Comparison of ENCODE assay signal across 7 mouse cellular contexts in genomic region chr7:102266021-102266400, GRCm38 (mm10). TPM values are rescaled to one million over a fixed set of nuclear protein-coding genes. Genes with fewer than 3 reads are reported as not detected.
DNase-seq lines count a peak whose midpoint lies in the region; ATAC-seq and TF ChIP-seq lines count a peak whose summit lies in the region.
"Not testable (repeated sequence)": the region's sequence is repeated elsewhere in the genome, so short reads cannot be mapped to it uniquely, and the experiment has no call there.

No protein-coding gene starts in this region.

- peak overlapping the region; percentile 82 for H3K4me2 ChIP-seq in liver, embryonic 14.5 days (ENCODE audit: low read depth)

- not testable (repeated sequence) for ATAC-seq in liver, embryonic 14.5 days (ENCODE audit: insufficient read depth)

- not testable (repeated sequence) for H3K4me3 ChIP-seq in gastrocnemius, adult 2 months; macrophage (ENCODE audit: inconsistent target); small intestine, adult 2 months (ENCODE audit: low read depth, low read length)
- H3K4me3 ChIP-seq in liver, embryonic 14.5 days (ENCODE audit: insufficient read depth in 1 of 2, low read depth in 2 of 2, low read length in 2 of 2), result peak overlapping the region in 1 of 2 experiments; percentile 96; a peak in 2 of 4 replicates

- TF ChIP-seq EP300 in liver, embryonic 14.5 days (IDR thresholded peaks at IDR 0.05; ENCODE audit: low read depth), result not testable (repeated sequence)

- not testable (repeated sequence) for TF ChIP-seq POLR2A in small intestine, adult 2 months (IDR thresholded peaks at IDR 0.05; ENCODE audit: low read depth, low read length)

- peak overlapping the region; percentile 99 for H3K27ac ChIP-seq in gastrocnemius, adult 2 months
- peak overlapping the region; percentile 91 for H3K27ac ChIP-seq in liver, embryonic 14.5 days
- peak overlapping the region; percentile 83 for H3K27ac ChIP-seq in macrophage
- peak overlapping the region; percentile 41 for H3K27ac ChIP-seq in small intestine, adult 2 months (ENCODE audit: insufficient read depth, low read depth, low read length)

- peaks cover 30% of the 10 kb centered on the region; the same call in 1 of the 2 replicates for H3K79me2 ChIP-seq in macrophage (ENCODE audit: inconsistent target)

- not testable (repeated sequence) for TF ChIP-seq CTCF in gastrocnemius, adult 2 months (IDR thresholded peaks at IDR 0.05); liver, embryonic 14.5 days (IDR thresholded peaks at IDR 0.05; ENCODE audit: low read depth); small intestine, adult 2 months (IDR thresholded peaks at IDR 0.05; ENCODE audit: extremely low read depth, insufficient read length, insufficient replicate concordance, low read depth, low read length)

- intact Hi-C loops in gastrocnemius, adult 2 months (cut with DNase I), result loop anchor here (5.0 kb wide), 1 partner anchor 101 kb away; no protein-coding TSS in a partner anchor

- H3K9ac ChIP-seq in liver, embryonic 14.5 days (replicated peaks), result peak overlapping the region; percentile 95

- WGBS in liver, embryonic 14.5 days (ENCODE audit: insufficient replicate concordance), result 51% methylated on average over 10 of the region's 10 CpGs
- WGBS in macrophage (ENCODE audit: missing documents), result 81% methylated on average over 8 of the region's 10 CpGs
- WGBS in small intestine, adult 2 months, result 87% methylated on average over 10 of the region's 10 CpGs

- not testable (repeated sequence) for H3K9me3 ChIP-seq in liver, embryonic 14.5 days (ENCODE audit: control insufficient read depth, low read length)

- H3K4me1 ChIP-seq in liver, embryonic 14.5 days (replicated peaks; ENCODE audit: control insufficient read depth in 2 of 2, insufficient read depth in 2 of 2, low read length in 1 of 2), result peaks cover 30 to 32% of the 10 kb centered on the region in 2 experiments
- H3K4me1 ChIP-seq in small intestine, adult 2 months (ENCODE audit: control insufficient read depth, insufficient read depth, insufficient read length, low read length), result not testable (repeated sequence)

- H3K36me3 ChIP-seq in liver, embryonic 14.5 days (replicated peaks; ENCODE audit: control insufficient read depth, insufficient read depth, low read depth); macrophage (ENCODE audit: inconsistent target); small intestine, adult 2 months (ENCODE audit: control insufficient read depth, insufficient read depth, low read length): not testable (repeated sequence)

- peak; percentile 52 to 53 for DNase-seq in B cell, adult 2 months
- peak; percentile 66 for DNase-seq in T-cell, adult 2 months (ENCODE audit: low spot score)
- DNase-seq in gastrocnemius, adult 2 months; liver, embryonic 14.5 days (ENCODE audit: low read depth in 3 of 3, low spot score in 3 of 3): not testable (repeated sequence)
- DNase-seq in thymus, postnatal 25 days, result peak; percentile 48

- not testable (repeated sequence) for H3K27me3 ChIP-seq in liver, embryonic 14.5 days (ENCODE audit: control insufficient read depth, insufficient read depth, low read length); small intestine, adult 2 months (ENCODE audit: control insufficient read depth, insufficient read depth, low read length)

RNA-seq across cellular contexts. Expression of gene Stim1, which starts 1.6 kb away (rescaled TPM):
- total RNA-seq in gastrocnemius, adult 2 months (2021), result 100 to 1,000 TPM; 156 to 196 TPM
- 6.9 and 7.9 TPM in 2 replicates for polyA plus RNA-seq in liver, embryonic 14.5 days (2012; rRNA removed)
- 9.3 and 11.2 TPM in 2 replicates for polyA plus RNA-seq in liver, embryonic 14.5 days (2014; fragmentation: Nextera tagmentation; extraction: Ambion mirVana)
- 10 to 100 TPM; 16.3 to 80.2 (median 56.7) TPM for total RNA-seq in macrophage (2018; cell fraction: chromatin; rRNA removed)
- 10 to 100 TPM; 27.4 to 46.5 (median 37.8) TPM for total RNA-seq in macrophage (2018; cell fraction: cytosol; rRNA removed)
- total RNA-seq in macrophage (2018; cell fraction: nucleus; rRNA removed), result 10 to 100 TPM; 29.1 to 75.2 (median 49.1) TPM
- 32.9 to 38.1 TPM (median 35.0 TPM) in 3 replicates for polyA plus RNA-seq in macrophage (2018)
- polyA plus RNA-seq in small intestine, adult 2 months (2012; rRNA removed), result 20.7 and 21.6 TPM in 2 replicates

RNA-seq across cellular contexts. Expression of gene Rhog, which starts 10.2 kb away (rescaled TPM):
- total RNA-seq in gastrocnemius, adult 2 months (2021), result 10 to 100 TPM; 14.7 to 17.0 TPM
- polyA plus RNA-seq in liver, embryonic 14.5 days (2012; rRNA removed), result 31.4 and 35.9 TPM in 2 replicates
- 53.4 and 55.6 TPM in 2 replicates for polyA plus RNA-seq in liver, embryonic 14.5 days (2014; fragmentation: Nextera tagmentation; extraction: Ambion mirVana)
- 10 to 100 TPM; 25.0 to 98.8 (median 68.0) TPM for total RNA-seq in macrophage (2018; cell fraction: chromatin; rRNA removed)
- total RNA-seq in macrophage (2018; cell fraction: cytosol; rRNA removed), result 100 to 1,000 TPM; 340 to 655 (median 502) TPM
- total RNA-seq in macrophage (2018; cell fraction: nucleus; rRNA removed), result 100 to 1,000 TPM; 107 to 292 (median 177) TPM
- 307 to 396 TPM (median 393 TPM) in 3 replicates for polyA plus RNA-seq in macrophage (2018)
- polyA plus RNA-seq in small intestine, adult 2 months (2012; rRNA removed), result 74.5 and 165 TPM in 2 replicates

RNA-seq across cellular contexts. Expression of gene Pgap2, which starts 56.0 kb away (rescaled TPM):
- total RNA-seq in gastrocnemius, adult 2 months (2021), result 10 to 100 TPM; 27.2 to 29.4 TPM
- 14.5 and 15.4 TPM in 2 replicates for polyA plus RNA-seq in liver, embryonic 14.5 days (2012; rRNA removed)
- 18.0 and 20.2 TPM in 2 replicates for polyA plus RNA-seq in liver, embryonic 14.5 days (2014; fragmentation: Nextera tagmentation; extraction: Ambion mirVana)
- 100 to 1,000 TPM in 12 of 26 experiments, 10 to 100 TPM in 14; 35.0 to 252 (median 88.7) TPM for total RNA-seq in macrophage (2018; cell fraction: chromatin; rRNA removed)
- 100 to 1,000 TPM in 13 of 26 experiments, 10 to 100 TPM in 13; 48.3 to 295 (median 135) TPM for total RNA-seq in macrophage (2018; cell fraction: cytosol; rRNA removed)
- total RNA-seq in macrophage (2018; cell fraction: nucleus; rRNA removed), result 100 to 1,000 TPM in 15 of 26 experiments, 10 to 100 TPM in 11; 32.0 to 256 (median 136) TPM
- 35.9 to 98.6 TPM (median 72.6 TPM) in 3 replicates for polyA plus RNA-seq in macrophage (2018)
- polyA plus RNA-seq in small intestine, adult 2 months (2012; rRNA removed), result 49.6 and 58.0 TPM in 2 replicates

RNA-seq across cellular contexts. Expression of gene Nup98, which starts 56.0 kb away (rescaled TPM):
- 10 to 100 TPM; 27.0 to 28.0 TPM for total RNA-seq in gastrocnemius, adult 2 months (2021)
- polyA plus RNA-seq in liver, embryonic 14.5 days (2012; rRNA removed), result 7.0 and 8.8 TPM in 2 replicates
- 16.3 and 17.4 TPM in 2 replicates for polyA plus RNA-seq in liver, embryonic 14.5 days (2014; fragmentation: Nextera tagmentation; extraction: Ambion mirVana)
- total RNA-seq in macrophage (2018; cell fraction: chromatin; rRNA removed), result 100 to 1,000 TPM; 148 to 312 (median 209) TPM
- total RNA-seq in macrophage (2018; cell fraction: cytosol; rRNA removed), result 10 to 100 TPM; 50.5 to 76.2 (median 61.5) TPM
- 100 to 1,000 TPM; 104 to 290 (median 140) TPM for total RNA-seq in macrophage (2018; cell fraction: nucleus; rRNA removed)
- polyA plus RNA-seq in macrophage (2018), result 30.0 to 31.7 TPM (median 30.9 TPM) in 3 replicates
- polyA plus RNA-seq in small intestine, adult 2 months (2012; rRNA removed), result 5.2 and 12.2 TPM in 2 replicates

Comparison
In these comparisons a context has a peak if more than half of its experiments do, and no peak if none do; other contexts are left out.
1. H3K27ac ChIP-seq: peak in every context shown above with its lines; median percentile 99 in gastrocnemius, adult 2 months; 91 in liver, embryonic 14.5 days; 83 in macrophage; 41 in small intestine, adult 2 months.